Mouse (Mus musculus): ENCODE data around the gene Rnh1.

GRCm38 (mm10) chr7:141169866-141170265 lies 2.8 kb downstream of the Rnh1 start:
- no peak for TF ChIP-seq CTCF (IDR thresholded peaks at IDR 0.05; ENCODE audit: low read depth, low read length)
- no peak for TF ChIP-seq TAL1 (conservative IDR thresholded peaks at IDR 0.05; ENCODE audit: low read depth, low read length)
- no peak for TF ChIP-seq GATA1 (IDR thresholded peaks at IDR 0.05; ENCODE audit: borderline replicate concordance, low read length)
- TF ChIP-seq POLR2AphosphoS5 (IDR thresholded peaks at IDR 0.05; ENCODE audit: insufficient replicate concordance, low read depth, low read length) = no peak
- TF ChIP-seq GATA2 (IDR thresholded peaks at IDR 0.05; ENCODE audit: borderline replicate concordance, low read depth, low read length) = no peak
